Mouse (Mus musculus) embryonic facial prominence, embryonic 10.5 days (tissue): ENCODE measurements around the gene Ltb4r1. TPM values are rescaled to one million over a fixed set of nuclear protein-coding genes. Genes with fewer than 3 reads are reported as not detected.

ENCODE experiments used
- DNase-seq: peaks from one replicate; pipeline ENCODE4 v3.0.0-alpha.2; 2017; ENCODE audit warnings: low spot score
- H3K27ac ChIP-seq: fragments of 300-500 bp; sonication (generic); replicated peaks from 2 replicates; pipeline ENCODE4 v1.5.1; 2016; ENCODE audit warnings: mild to moderate bottlenecking
- H3K27me3 ChIP-seq: fragments of 300-500 bp; sonication (generic); replicated peaks from 2 replicates; pipeline ENCODE4 v1.6.1; 2016; ENCODE audit warnings: low read depth, mild to moderate bottlenecking; ENCODE audit not compliant: poor library complexity, severe bottlenecking
- H3K36me3 ChIP-seq: fragments of 300-500 bp; sonication (generic); replicated peaks from 2 replicates; pipeline ENCODE4 v1.6.1; 2016; ENCODE audit warnings: mild to moderate bottlenecking, moderate library complexity
- H3K4me1 ChIP-seq: fragments of 300-500 bp; sonication (generic); 2 replicates; pipeline ENCODE4 v1.6.1; 2016
- H3K4me3 ChIP-seq: fragments of 300-500 bp; sonication (generic); 2 replicates; pipeline ENCODE4 v1.5.1; 2016; ENCODE audit warnings: mild to moderate bottlenecking, moderate library complexity
- H3K9me3 ChIP-seq: fragments of 300-500 bp; sonication (generic); 2 replicates; pipeline ENCODE4 v1.6.1; 2016; ENCODE audit warnings: mild to moderate bottlenecking
- WGBS: fragments of 180-500 bp; shearing (Covaris S2); methylation state at CpG from one replicate; pipeline ENCODE4 v1.1.7; 2016; 5-methylcytosine and 5-hydroxymethylcytosine counted together
- polyA plus RNA-seq: library from polyadenylated mRNA; unstranded; fragments of >200 nt; fragmentation: Nextera tagmentation; extraction: Ambion mirVana; gene quantifications from 2 replicates; pipeline ENCODE4 v1.2.1, GENCODE M21; 2016

Gene Ltb4r1
- polyA plus RNA-seq, 1 experiment from 2014 or later = 0.35 TPM

GRCm38 (mm10) chr14:55795380-55796163 is 29.8 kb downstream of the Ltb4r1 start:
- no peaks in the 10 kb centered on the region for H3K36me3 ChIP-seq
- H3K4me3 ChIP-seq = no peak overlapping the region
- H3K27me3 ChIP-seq = 0 out of 2 replicates have a peak, but pooled peaks cover 3% of the 10 kb centered on the region
- H3K9me3 ChIP-seq = no peaks in the 10 kb centered on the region
- no peak for DNase-seq
- 87% methylated on average over 15 of the region's 15 CpGs for WGBS
- no peaks in the 10 kb centered on the region for H3K4me1 ChIP-seq
- no peak overlapping the region for H3K27ac ChIP-seq

DNA sequence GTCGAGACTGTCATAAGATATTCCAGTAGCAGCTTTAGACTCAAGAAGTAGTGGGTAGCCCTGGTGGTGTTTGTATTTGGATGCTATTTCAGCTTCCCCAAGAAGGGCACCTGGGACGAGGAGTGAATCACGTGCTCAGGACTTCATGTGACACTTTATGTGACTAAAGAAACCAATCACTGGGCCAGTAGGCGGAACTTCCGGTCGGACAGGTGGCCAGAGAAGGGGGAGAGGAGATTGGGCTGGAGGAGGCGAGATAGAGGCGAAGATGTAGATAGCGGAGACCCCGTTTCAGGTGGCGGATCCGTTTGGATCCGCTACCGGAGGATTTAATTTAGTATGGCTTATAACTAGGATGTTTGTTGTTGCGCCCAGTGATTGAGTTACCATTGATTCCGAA is 49.1 kb downstream of the Ltb4r1 start:
- 21% methylated on average over 16 of the region's 16 CpGs for WGBS
- Histone ChIP-seq H3K4me3 (peak overlapping the region; percentile 64), H3K4me1 (peaks cover 10% of the 10 kb centered on the region; the same call in 1 of the 2 replicates), H3K36me3 (no peaks in the 10 kb centered on the region), H3K27me3 (no peaks in the 10 kb centered on the region), H3K9me3 (no peaks in the 10 kb centered on the region), H3K27ac (peak overlapping the region; percentile 70; the same call in 1 of the 2 replicates)
- DNase-seq = peak; percentile 82

- H3K4me1 ChIP-seq = peaks cover 10% of the 10 kb centered on the region; the same call in 1 of the 2 replicates
- peak overlapping the region; percentile 70; the same call in 1 of the 2 replicates for H3K27ac ChIP-seq
- peak overlapping the region; percentile 64 for H3K4me3 ChIP-seq
- no peaks in the 10 kb centered on the region for H3K27me3 ChIP-seq
- DNase-seq = peak; percentile 56
- H3K36me3 ChIP-seq = no peaks in the 10 kb centered on the region
- no peaks in the 10 kb centered on the region for H3K9me3 ChIP-seq
- 25% methylated on average over 17 of the region's 17 CpGs for WGBS
Observed at GRCm38 (mm10) chr14:55815310-55815751, 49.6 kb downstream of the Ltb4r1 start.

Other genes starting within 250 kb of the Ltb4r1 start
- gene Nrl, start 241.0 kb upstream of the Ltb4r1 start, polyA plus RNA-seq = 0.05 TPM in 1 of 2 replicates, not detected in the other
- 20.7 and 23.6 TPM in 2 replicates for gene Pck2, start 225.7 kb upstream of the Ltb4r1 start, polyA plus RNA-seq
- 65.9 and 74.1 TPM in 2 replicates for gene Dcaf11, start 206.0 kb upstream of the Ltb4r1 start, polyA plus RNA-seq
- gene A730061H03Rik, start 205.6 kb upstream of the Ltb4r1 start, polyA plus RNA-seq = not detected in 2 replicates
- gene Fitm1, start 190.3 kb upstream of the Ltb4r1 start, polyA plus RNA-seq = 0.62 and 1.1 TPM in 2 replicates
- 105 and 108 TPM in 2 replicates for gene Psme1, start 187.8 kb upstream of the Ltb4r1 start, polyA plus RNA-seq
- 6.0 and 6.6 TPM in 2 replicates for gene Emc9, start 180.7 kb upstream of the Ltb4r1 start, polyA plus RNA-seq
- gene Psme2, start 174.8 kb upstream of the Ltb4r1 start, polyA plus RNA-seq = 173 and 186 TPM in 2 replicates
- 18.6 and 21.4 TPM in 2 replicates for gene Rnf31, start 174.3 kb upstream of the Ltb4r1 start, polyA plus RNA-seq
- 7.2 and 8.0 TPM in 2 replicates for gene Irf9, start 162.4 kb upstream of the Ltb4r1 start, polyA plus RNA-seq
- 6.5 and 7.1 TPM in 2 replicates for gene Rec8, start 147.9 kb upstream of the Ltb4r1 start, polyA plus RNA-seq
- gene Ipo4, start 130.0 kb upstream of the Ltb4r1 start, polyA plus RNA-seq = 118 and 126 TPM in 2 replicates
- 0.89 and 1.4 TPM in 2 replicates for gene Gm49378, start 128.1 kb upstream of the Ltb4r1 start, polyA plus RNA-seq
- 78.3 and 79.3 TPM in 2 replicates for gene Tm9sf1, start 122.2 kb upstream of the Ltb4r1 start, polyA plus RNA-seq
- 0.74 and 0.82 TPM in 2 replicates for gene Tssk4, start 115.8 kb upstream of the Ltb4r1 start, polyA plus RNA-seq
- gene Mdp1, start 105.5 kb upstream of the Ltb4r1 start, polyA plus RNA-seq = 62.1 and 66.3 TPM in 2 replicates
- 60.7 and 64.7 TPM in 2 replicates for gene Gmpr2, start 94.0 kb upstream of the Ltb4r1 start, polyA plus RNA-seq
- 628 and 638 TPM in 2 replicates for gene Nedd8, start 93.8 kb upstream of the Ltb4r1 start, polyA plus RNA-seq
- 65.8 and 69.2 TPM in 2 replicates for gene Tinf2, start 84.1 kb upstream of the Ltb4r1 start, polyA plus RNA-seq
- gene Tgm1, start 52.0 kb upstream of the Ltb4r1 start, polyA plus RNA-seq = 0.70 and 0.90 TPM in 2 replicates
- gene Rabggta, start 43.7 kb upstream of the Ltb4r1 start, polyA plus RNA-seq = 29.7 and 35.3 TPM in 2 replicates
- gene Dhrs1, start 20.3 kb upstream of the Ltb4r1 start, polyA plus RNA-seq = 57.4 and 69.6 TPM in 2 replicates
- 59.1 and 64.5 TPM in 2 replicates for gene Nop9, start 20.3 kb upstream of the Ltb4r1 start, polyA plus RNA-seq
- gene Cideb, start 7.5 kb upstream of the Ltb4r1 start, polyA plus RNA-seq = 0.16 TPM in 1 of 2 replicates, not detected in the other
- 0.13 and 0.39 TPM in 2 replicates for gene Ltb4r2, start 4.5 kb upstream of the Ltb4r1 start, polyA plus RNA-seq
- 10.7 and 11.4 TPM in 2 replicates for gene Adcy4, start 18.1 kb downstream of the Ltb4r1 start, polyA plus RNA-seq
- gene Ripk3, start 22.9 kb downstream of the Ltb4r1 start, polyA plus RNA-seq = 21.4 and 24.1 TPM in 2 replicates
- 94.5 and 113 TPM in 2 replicates for gene Nfatc4, start 57.2 kb downstream of the Ltb4r1 start, polyA plus RNA-seq
- 36.0 and 38.1 TPM in 2 replicates for gene Nynrin, start 88.0 kb downstream of the Ltb4r1 start, polyA plus RNA-seq
- gene Cbln3, start 118.4 kb downstream of the Ltb4r1 start, polyA plus RNA-seq = 0.09 and 0.15 TPM in 2 replicates
- 31.0 and 33.0 TPM in 2 replicates for gene Khnyn, start 119.0 kb downstream of the Ltb4r1 start, polyA plus RNA-seq
- 45.5 and 57.5 TPM in 2 replicates for gene Sdr39u1, start 134.3 kb downstream of the Ltb4r1 start, polyA plus RNA-seq
- not detected in 2 replicates for gene Cma1, start 178.7 kb downstream of the Ltb4r1 start, polyA plus RNA-seq
- not detected in 2 replicates for gene Cma2, start 185.0 kb downstream of the Ltb4r1 start, polyA plus RNA-seq